Mouse (Mus musculus) fibroblast of lung, adult 2 months (primary cell): ENCODE measurements at regions not wholly inside any gene's neighbourhood (a gene's known extent, or its start where the extent isn't known, plus 50 kb on each side); places are given as distances from the start of the nearest gene placed in this dataset.
"Not testable (repeated sequence)": the region's sequence is repeated elsewhere in the genome, so short reads cannot be mapped to it uniquely, and the experiment has no call there.

Experiments used
- DNase-seq: peaks from one replicate; pipeline ENCODE4 v3.0.0-alpha.2; 2011; ENCODE audit warnings: low read depth

GRCm38 (mm10) chr10:96685991-96686601 is 69.3 kb downstream of the Btg1 start:
- peak; percentile 32 for DNase-seq

DNA sequence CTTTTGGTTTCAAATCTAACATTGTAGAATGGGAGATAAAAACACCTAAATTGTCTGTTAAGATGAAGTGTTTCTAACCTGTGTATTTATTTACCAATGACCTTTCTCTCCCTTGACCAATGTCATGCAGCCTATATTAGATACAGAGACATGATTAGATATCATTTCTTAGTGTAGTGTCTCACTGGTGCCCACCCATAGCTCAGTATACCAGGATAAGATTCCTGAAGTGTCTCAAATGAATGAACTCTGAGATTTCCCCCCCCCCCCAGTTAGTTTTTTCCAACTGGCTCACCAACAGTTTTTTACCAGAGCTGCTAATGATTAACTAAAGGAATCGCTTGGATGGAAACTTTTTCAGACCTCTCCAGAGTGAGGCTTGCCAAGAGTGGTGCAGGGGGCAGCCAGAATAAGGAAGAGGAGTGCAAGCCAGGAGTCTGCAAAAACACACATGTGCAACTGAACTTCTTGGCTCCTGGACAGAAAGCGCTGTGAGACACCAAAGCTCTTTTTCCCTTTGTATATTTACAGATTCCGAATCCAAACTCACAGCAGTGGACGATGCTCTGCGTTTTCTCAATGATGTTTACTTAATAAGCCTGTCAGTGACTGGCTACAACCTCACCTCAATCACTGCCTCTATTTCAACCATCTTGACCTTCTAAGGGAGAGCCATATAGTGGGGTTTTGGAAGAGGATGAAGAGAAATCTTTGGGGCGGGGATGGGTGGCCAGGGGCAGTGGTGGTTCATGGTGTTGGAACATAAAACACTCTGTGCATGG is 70.0 kb downstream of the Btg1 start:
- DNase-seq: peak; percentile 70

GRCm38 (mm10) chr10:96687441-96687772 is 70.6 kb downstream of the Btg1 start:
- DNase-seq: no peak

DNA sequence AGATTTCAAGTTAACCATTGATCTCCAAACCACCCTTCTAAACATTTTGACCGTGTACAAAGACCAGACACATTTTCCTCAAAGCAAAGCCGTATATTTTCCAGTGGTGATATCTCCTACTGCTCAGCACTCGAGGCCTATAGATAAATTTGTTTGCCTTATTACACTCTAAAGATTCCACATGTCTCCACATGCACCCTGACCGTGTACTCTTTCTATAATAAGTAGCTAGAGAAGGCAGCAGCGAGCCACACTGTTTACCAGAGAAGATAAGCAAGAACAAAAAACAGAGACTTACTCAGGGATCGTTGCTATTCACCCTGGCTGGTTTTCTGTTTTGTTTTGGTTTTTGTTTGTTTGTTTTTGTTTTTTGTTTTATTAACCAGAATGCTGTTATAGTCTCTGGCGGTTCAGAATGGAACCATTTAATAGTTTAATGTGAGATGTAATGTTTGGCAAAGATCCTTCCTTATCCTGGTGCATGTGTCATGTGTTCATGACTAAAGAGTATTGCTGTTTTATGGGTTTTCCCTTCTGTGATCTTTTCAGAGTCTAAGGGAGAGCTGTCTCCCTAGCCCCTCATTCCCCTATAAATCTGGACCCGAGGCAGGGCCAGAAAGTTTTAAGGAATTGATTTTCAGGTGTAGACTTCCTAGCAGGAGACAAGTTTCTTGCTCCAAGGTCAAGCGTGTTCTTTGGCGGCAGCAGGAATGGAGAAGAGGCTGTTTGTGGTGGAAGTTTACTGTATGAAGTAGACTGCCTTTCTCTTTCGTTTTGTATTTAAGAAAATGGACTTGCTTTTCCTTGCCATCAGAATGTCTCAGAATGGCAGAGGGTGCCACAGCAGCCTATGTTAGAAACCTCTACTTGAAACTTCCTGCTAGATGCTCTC is 73.4 kb downstream of the Btg1 start:
- DNase-seq: peak; percentile 14

GRCm38 (mm10) chr10:96690868-96691302 is 74.1 kb downstream of the Btg1 start:
- peak; percentile 21 for DNase-seq

DNA sequence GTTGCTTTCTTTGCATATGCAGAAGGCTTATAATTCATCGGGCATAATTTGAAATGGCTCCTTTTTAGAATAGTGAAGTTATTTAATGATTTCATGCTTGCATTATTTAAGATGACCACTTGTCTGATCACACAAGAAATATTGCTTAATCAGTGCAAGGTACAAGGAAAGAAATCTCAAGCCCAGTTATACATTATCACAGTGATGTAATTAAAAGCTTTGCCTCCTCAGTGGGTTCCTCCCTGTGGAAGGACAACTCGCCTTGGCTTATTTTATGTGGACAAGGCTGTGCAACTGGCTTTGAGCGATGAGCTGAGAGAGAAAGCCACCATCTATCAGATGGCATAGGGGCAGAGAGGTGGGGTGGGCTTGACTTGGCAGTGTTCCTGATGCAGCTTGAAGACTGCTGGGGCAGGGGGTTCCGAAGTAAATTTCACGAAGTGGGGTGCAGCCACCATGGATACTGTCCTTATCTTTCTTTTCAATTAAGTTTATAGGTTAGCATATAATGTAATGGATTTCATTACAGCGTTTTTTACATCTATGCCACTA is 74.6 kb downstream of the Btg1 start:
- no peak for DNase-seq

DNA sequence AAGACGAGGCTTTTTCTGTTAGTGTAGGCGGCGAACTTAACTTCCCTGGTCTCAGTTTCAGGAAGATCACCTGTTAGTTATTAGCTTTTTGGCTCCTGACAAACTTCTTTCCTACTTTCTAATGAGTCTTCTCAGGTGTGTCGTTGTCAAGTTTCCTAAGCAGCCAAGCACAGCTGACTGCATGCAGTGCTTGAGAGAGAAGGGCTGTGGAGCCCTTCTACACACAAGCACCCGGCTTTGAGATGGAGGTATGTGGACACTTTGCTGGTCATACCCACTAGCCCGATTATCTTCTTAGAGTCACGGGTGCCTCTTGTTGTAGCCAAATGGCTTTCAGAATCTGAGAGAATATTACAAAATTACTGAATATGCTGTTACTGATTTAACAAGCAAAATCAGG is 76.0 kb downstream of the Btg1 start:
- no peak for DNase-seq

- no peak for DNase-seq
Observed at GRCm38 (mm10) chr10:96693766-96694165, 77.0 kb downstream of the Btg1 start.

- DNase-seq: no peak
Observed at GRCm38 (mm10) chr10:96696571-96696970, 79.8 kb downstream of the Btg1 start.

- DNase-seq: peak; percentile 42
Observed at GRCm38 (mm10) chr10:96697781-96698180, 81.0 kb downstream of the Btg1 start.

- DNase-seq: no peak
Observed at GRCm38 (mm10) chr10:96706656-96707055, 89.8 kb downstream of the Btg1 start.

DNA sequence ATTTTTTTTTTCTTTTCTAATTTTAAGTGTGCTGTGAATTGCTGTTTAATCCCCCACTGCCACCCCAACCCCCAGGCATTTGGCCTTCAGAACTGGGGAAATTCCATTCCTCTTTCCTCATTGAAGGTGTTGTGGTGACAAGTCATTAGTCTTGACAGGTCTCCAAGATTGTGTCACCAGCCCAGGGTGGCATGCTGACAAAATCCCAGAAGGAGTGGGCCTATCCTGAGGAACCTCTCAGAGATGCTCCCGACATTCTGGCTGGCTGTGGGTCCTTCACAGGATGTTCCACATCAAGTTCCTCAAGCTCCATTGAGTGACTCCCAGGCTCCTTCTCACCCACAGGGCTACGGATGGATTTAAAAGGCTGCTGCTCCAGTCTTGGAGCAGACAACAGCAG is 91.7 kb downstream of the Btg1 start:
- no peak for DNase-seq

- no peak for DNase-seq
Observed at GRCm38 (mm10) chr10:96709698-96710356, 93.0 kb downstream of the Btg1 start.

- DNase-seq: no peak
Observed at GRCm38 (mm10) chr10:96711993-96712392, 95.2 kb downstream of the Btg1 start.

GRCm38 (mm10) chr10:96714702-96715101 is 97.9 kb downstream of the Btg1 start:
- no peak for DNase-seq

GRCm38 (mm10) chr10:96717281-96717680 is 100.5 kb downstream of the Btg1 start:
- DNase-seq: no peak

GRCm38 (mm10) chr10:96718706-96719105 is 101.9 kb downstream of the Btg1 start:
- not testable (repeated sequence) for DNase-seq

DNA sequence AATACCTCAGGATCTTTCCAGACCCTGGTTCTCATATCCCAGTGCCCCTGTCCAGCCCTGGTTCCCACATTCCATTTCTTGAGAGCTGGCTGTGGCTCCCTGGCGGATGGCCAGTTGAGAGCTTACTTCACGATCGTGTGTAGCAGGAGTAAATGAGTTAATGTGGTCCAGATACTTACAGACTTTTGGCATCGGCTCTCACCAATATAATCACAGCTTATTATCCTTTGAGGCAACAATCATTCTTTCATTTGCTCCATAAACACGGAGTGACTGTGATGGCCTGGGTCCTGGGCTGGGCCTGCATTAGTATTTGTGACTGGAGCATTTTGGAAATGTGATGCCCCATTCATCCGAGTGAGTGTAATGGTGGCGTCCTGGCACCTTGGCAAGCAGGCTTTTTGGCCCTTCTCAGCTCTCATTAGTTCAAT is 103.5 kb downstream of the Btg1 start:
- DNase-seq: peak; percentile 76

DNA sequence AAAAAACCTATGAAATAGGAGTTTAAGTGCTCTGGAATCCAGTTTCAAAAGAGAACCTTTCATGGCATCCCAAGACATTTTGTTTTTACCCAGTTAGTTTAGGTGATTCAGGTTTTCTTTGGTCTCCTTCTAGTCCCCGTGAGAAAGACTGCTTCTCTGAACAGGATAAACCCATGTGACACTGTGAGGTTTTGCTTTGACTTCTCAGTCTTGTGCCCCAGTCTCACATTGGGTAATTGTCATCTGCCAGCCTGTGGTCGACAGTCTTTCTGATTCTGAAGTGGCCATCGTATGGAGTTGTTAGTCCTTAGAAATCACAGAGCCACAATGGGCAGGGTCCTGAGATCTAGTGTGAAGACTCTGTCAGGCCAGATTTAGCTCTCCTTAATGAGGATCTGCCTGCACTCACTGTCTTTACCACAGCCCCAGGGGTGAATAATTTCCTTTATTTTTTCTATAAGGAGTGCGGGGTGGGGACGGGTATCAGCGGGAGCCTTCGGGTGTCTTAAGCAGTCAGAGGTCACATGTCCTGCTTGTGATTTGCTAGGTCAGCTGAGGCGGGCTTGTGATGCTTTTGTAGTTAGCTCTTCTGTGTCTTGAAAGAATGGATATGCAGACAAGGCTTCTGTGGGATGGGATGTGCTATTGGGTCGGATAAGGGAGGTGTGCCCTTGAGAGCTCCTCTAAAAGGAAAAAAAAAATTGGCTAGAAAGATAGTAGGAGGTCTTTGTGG is 104.3 kb downstream of the Btg1 start:
- no peak for DNase-seq

GRCm38 (mm10) chr10:96722491-96722890 is 105.7 kb downstream of the Btg1 start:
- DNase-seq: no peak

DNA sequence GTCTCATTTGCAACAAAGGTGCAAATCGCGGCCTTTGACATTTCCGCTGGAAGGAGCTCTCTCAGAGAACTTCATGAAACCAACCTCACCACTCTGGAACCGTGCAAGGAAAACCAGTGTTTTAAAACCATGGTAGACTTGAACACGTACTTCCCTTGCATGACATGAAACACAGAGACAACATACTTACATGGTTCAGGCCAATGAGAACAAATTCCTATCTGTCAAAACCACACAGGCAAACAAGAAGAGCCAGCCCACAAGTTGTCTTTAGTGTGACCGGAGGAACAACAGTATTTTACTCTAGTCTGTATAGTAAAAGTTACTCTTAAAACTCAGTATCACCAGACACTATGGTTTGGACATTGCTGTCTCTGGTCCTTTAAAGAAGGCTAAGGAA is 106.3 kb downstream of the Btg1 start:
- no peak for DNase-seq
